Mouse (Mus musculus) Muller cell, postnatal 12 days (primary cell): ENCODE results near the gene Gm3278.
"Not testable (repeated sequence)": the region's sequence is repeated elsewhere in the genome, so short reads cannot be mapped to it uniquely, and the experiment has no call there.

Experiments
- DNase-seq: peaks from one replicate; pipeline ENCODE4 v3.0.0-alpha.2; 2015; ENCODE audit errors: inconsistent ontology term

Gm3278 gene

DNA sequence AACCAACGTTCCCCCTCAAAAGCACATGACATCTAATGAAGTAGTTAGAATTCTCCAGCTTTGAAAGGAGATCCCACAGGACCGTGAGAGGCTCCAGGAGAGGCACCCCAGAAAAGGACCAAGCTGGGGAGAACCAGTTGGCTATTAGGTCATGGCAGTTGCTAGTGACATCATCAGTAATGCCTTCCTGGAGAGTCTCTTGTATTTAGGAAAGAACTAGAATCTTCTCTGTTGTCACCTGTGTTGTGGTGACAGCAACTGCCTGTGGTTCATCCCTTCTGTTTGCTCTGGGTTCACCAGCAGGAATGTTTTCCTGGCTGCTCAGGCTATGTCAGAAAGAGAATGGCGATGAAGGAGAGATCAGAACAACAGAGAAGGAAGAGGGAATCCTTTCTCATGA is at the start of gene Gm3278:
Gene Gm3278 (plus strand): TSS at position 301 of the 400 bp plus-strand sequence.
- DNase-seq: not testable (repeated sequence)

DNA sequence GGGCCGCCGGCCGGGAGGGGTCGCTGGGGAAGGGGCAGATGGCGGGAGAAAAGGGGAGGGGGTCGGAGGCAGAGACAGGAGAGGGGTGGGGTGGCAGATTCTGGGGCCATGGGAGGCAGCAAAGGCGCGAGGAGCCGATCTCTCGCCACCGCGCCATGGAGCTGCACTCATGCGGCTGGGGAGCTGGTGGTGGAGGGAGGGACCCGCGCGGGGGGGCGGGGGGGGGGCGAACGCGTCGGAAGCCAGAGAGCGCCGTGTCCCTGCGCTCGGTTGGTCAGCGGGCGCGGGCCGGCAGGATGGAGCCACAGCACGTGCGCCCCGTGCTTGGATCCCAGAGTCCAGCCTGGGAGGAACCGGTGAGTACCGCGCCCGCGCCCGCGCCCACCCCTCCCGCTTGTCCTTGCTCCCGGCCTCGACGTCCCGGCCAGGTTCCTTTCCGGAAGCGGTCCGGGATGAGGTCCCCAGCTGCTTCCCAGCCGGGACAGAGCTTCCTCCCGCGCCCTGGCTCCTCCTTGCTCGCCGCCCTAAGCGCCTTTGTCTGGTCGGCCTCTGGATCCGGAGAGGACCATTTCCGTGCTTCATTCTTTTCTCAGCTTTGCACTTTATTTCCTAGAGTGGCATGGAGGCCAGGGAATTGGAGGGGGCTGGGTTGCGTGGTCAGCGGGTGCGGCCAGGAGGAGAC is 36.8 kb upstream of the Gm3278 start, which contains the start of gene Gm3264:
Gene Gm3264 (plus strand): TSS at position 278 of the 682 bp plus-strand sequence.
- DNase-seq: not testable (repeated sequence)
